Mouse (Mus musculus): Measurements from ENCODE around the gene Mb.

DNA sequence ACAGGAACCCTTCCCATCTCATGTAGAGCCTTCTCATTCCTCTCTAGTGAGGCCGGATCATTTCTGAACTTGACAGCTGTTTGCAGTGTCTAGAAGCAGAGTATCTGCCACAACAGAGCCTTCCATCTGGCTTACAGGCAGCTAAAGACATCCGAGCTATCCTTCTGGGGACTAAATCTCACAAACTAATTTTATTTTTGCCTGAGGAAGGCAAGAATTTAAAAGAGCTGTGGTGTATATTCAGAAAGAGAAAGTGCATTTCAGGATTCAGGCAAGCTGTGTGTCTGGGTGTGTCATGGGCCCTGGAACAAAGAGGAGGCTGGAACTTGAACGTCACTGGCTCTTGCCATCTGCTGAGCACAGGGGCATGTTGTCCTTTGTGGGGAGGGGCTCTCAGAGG lies 56.1 kb downstream of the Mb start:
- TF ChIP-seq POLR2A (IDR thresholded peaks at IDR 0.05; ENCODE audit: insufficient read depth, low read depth, low read length) (no peak), EP300 (IDR thresholded peaks at IDR 0.05; ENCODE audit: insufficient read depth, low read depth, low read length) (no peak)

All from heart, adult 2 months (tissue).